Mouse (Mus musculus) kidney, postnatal 0 days (tissue): ENCODE measurements around the gene Crybb1. TPM values are rescaled to one million over a fixed set of nuclear protein-coding genes. Genes with fewer than 3 reads are reported as not detected.
A peak's percentile ranks its signal among the peaks of the same experiment; 100 is the strongest.

Experiments used
- ATAC-seq: fragments of 200-750 bp; cut with Nextera tagmentation; replicated peaks from 2 replicates; pipeline ENCODE4 v1.8.0; 2017; ENCODE audit warnings: low read depth, moderate number of reproducible peaks, moderate TSS enrichment, moderate library complexity; ENCODE audit not compliant: low FRiP score
- DNase-seq: peaks from one replicate; pipeline ENCODE4 v3.0.0-alpha.2; 2016; ENCODE audit warnings: low spot score
- H3K27ac ChIP-seq: fragments of 300-500 bp; sonication (generic); 2 replicates; pipeline ENCODE4 v1.5.1; 2014; ENCODE audit warnings: mild to moderate bottlenecking
- H3K27me3 ChIP-seq: fragments of 300-500 bp; sonication (generic); 2 replicates; pipeline ENCODE4 v1.6.1; 2014; ENCODE audit warnings: low read length, mixed read lengths; ENCODE audit not compliant: insufficient read depth
- H3K36me3 ChIP-seq: fragments of 300-500 bp; sonication (generic); 2 replicates; pipeline ENCODE4 v1.6.1; 2014; ENCODE audit warnings: low read length, mixed read lengths; ENCODE audit not compliant: insufficient read depth
- H3K4me1 ChIP-seq: fragments of 300-500 bp; sonication (generic); replicated peaks from 2 replicates; pipeline ENCODE4 v1.6.1; 2014; ENCODE audit warnings: antibody characterized with exemption, low read length, mixed read lengths; ENCODE audit not compliant: insufficient read depth
- H3K4me2 ChIP-seq: fragments of 300-500 bp; sonication (generic); 2 replicates; pipeline ENCODE4 v1.6.1; 2014; ENCODE audit warnings: mild to moderate bottlenecking, low read length, moderate library complexity, mixed read lengths
- H3K4me3 ChIP-seq: fragments of 300-500 bp; sonication (generic); replicated peaks from 2 replicates; pipeline ENCODE4 v1.5.1; 2014; ENCODE audit warnings: low read depth, low read length
- H3K9ac ChIP-seq: fragments of 300-500 bp; sonication (generic); 2 replicates; pipeline ENCODE4 v1.6.1; 2014; ENCODE audit warnings: low read depth, low read length
- H3K9me3 ChIP-seq: fragments of 300-500 bp; sonication (generic); replicated peaks from 2 replicates; pipeline ENCODE4 v1.6.1; 2016; ENCODE audit warnings: low read length, inconsistent platforms, mixed read lengths
- CTCF ChIP-seq: IDR thresholded peaks from 2 replicates; pipeline ENCODE4 v1.5.1; 2016; ENCODE audit warnings: antibody characterized with exemption, low read depth, mild to moderate bottlenecking, moderate library complexity
- WGBS: fragments of 180-500 bp; shearing (Covaris S2); extraction: QIAGEN DNeasy Blood & Tissue Kit; methylation state at CpG from one replicate; pipeline ENCODE4 v1.1.7; 2014; 5-methylcytosine and 5-hydroxymethylcytosine counted together
- polyA plus RNA-seq: library from polyadenylated mRNA; unstranded; fragments of >200 nt; fragmentation: Nextera tagmentation; extraction: Ambion mirVana; gene quantifications from 2 replicates; pipeline ENCODE4 v1.2.1, GENCODE M21; 2015

Crybb1 gene
- polyA plus RNA-seq, 1 experiment from 2014 or later: 3.4 TPM

DNA sequence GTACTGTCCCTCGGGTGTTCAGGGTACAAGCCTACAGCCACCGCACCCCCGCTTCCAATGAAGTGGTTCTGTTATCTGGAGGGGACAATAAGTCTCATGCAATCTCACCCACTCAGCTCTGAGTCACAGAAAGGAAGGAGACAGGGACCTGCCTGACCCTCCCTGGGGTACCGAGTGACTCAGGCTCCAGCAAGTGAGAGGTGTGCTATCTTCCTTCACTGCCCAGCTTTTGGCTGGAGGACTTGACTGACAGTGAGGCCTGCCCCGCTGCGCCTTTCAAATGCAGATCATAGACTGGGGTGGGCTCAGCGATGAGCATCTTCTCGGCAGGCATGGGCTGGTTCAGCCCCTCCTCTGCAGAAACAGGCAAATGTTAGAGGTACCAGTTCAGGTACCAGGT, 39.5 kb downstream of the Crybb1 start:
- no peak overlapping the region for H3K4me2 ChIP-seq
- H3K4me3 ChIP-seq: no peak overlapping the region
- H3K4me1 ChIP-seq: peaks cover 21% of the 10 kb centered on the region
- no peak overlapping the region for H3K9ac ChIP-seq
- H3K36me3 ChIP-seq: no peaks in the 10 kb centered on the region
- H3K9me3 ChIP-seq: no peaks in the 10 kb centered on the region
- no peak for DNase-seq
- H3K27ac ChIP-seq: no peak overlapping the region
- ATAC-seq: no peak
- TF ChIP-seq CTCF: no peak
- H3K27me3 ChIP-seq: no peaks in the 10 kb centered on the region
- 55% methylated on average over 8 of the region's 8 CpGs for WGBS

DNA sequence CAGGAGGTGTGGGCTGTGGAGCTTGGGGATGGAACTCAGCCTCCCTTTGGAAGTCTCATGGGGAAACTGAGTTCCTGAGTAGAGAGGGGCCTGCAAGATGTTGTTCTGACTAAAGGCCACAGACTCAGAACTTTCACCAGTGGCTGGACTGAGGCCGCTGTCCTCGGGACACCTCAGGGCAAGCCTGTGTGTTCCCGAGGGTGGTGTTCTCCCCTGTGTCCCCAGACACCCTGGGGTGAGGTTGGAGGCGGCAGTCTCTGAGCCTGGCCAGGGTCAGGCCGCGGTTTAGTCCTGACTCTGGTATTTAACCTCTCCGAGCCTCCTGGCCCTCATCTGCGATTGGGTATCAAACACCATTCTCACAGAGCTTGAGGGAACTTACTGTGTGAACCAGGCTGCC, 39.9 kb downstream of the Crybb1 start:
- no peak for ATAC-seq
- Histone ChIP-seq H3K4me1 (peaks cover 21% of the 10 kb centered on the region), H3K27ac (no peak overlapping the region), H3K36me3 (no peaks in the 10 kb centered on the region), H3K4me2 (no peak overlapping the region), H3K9me3 (no peaks in the 10 kb centered on the region), H3K9ac (no peak overlapping the region), H3K27me3 (no peaks in the 10 kb centered on the region), H3K4me3 (no peak overlapping the region)
- 72% methylated on average over 8 of the region's 8 CpGs for WGBS
- DNase-seq: no peak
- no peak for TF ChIP-seq CTCF

DNA sequence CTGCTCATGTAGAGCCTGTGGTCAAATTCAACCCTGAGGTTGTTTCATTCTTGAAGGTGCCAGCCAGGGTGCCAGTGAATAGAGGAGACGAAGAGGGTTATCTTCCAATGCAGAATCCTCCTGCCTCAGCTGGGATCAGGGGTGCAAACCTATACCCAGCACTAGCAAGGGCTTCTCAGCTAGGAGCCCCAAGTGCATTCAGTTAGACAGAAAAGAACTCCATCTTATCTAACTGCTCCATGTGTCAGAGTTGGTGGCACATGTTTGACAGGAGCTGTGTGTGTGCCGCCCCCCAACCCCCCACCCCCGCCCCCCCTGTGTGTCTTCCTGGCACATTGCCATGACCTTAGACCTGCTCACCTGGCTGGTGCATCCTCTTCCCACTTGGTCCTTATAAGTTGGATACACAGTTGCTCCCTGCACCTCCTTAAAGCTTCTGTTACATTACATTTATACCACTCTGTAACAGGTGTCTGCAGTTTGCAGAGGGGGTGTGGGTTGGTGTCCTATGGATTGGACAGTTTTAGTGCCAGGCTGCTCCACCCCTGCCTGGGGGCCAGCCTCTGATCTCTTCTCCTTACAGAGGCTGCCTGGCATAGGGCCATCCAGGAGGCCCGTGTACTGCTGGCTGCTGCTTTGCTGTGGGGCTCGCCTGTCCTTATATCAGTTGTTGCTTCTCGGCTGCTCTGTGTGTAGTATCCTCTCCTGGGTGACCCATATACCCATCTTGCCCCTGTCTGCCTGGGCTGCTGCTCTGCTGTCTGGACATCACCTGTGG, 41.0 kb downstream of the Crybb1 start:
- Histone ChIP-seq H3K4me3 (no peak overlapping the region), H3K27me3 (no peaks in the 10 kb centered on the region), H3K4me2 (no peak overlapping the region), H3K4me1 (peaks cover 18% of the 10 kb centered on the region), H3K9me3 (no peaks in the 10 kb centered on the region), H3K9ac (no peak overlapping the region), H3K27ac (peak overlapping the region; percentile 13; the same call in 1 of the 2 replicates), H3K36me3 (no peaks in the 10 kb centered on the region)
- no peak for TF ChIP-seq CTCF
- ATAC-seq: no peak
- no peak for DNase-seq
- 57% methylated on average over 6 of the region's 6 CpGs for WGBS

DNA sequence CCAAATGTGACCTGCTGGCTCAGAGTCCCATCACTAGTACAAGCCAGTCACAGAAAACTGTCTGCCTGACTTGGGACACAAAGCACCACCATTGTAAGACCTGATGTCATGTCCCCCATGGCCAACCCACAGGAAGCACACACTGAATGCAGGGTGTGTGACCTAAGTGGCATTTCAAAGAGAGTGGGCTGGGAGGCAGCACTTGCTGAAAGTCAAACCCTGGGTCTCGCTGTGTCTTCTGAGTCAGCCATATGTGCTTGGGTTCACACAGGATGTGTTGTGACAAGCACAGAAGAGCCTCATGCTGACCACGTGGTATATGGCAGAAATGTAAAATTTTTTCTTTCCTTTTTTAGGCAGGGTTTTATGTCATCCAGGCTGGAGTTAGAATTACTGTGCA, 41.6 kb downstream of the Crybb1 start:
- Histone ChIP-seq H3K4me2 (no peak overlapping the region), H3K9ac (no peak overlapping the region), H3K27ac (peak overlapping the region; percentile 13; the same call in 1 of the 2 replicates), H3K4me3 (no peak overlapping the region), H3K9me3 (no peaks in the 10 kb centered on the region), H3K27me3 (no peaks in the 10 kb centered on the region), H3K36me3 (no peaks in the 10 kb centered on the region), H3K4me1 (peaks cover 13% of the 10 kb centered on the region)
- WGBS: 62% methylated on average over 2 of the region's 2 CpGs
- DNase-seq: no peak
- ATAC-seq: no peak
- TF ChIP-seq CTCF: no peak

DNA sequence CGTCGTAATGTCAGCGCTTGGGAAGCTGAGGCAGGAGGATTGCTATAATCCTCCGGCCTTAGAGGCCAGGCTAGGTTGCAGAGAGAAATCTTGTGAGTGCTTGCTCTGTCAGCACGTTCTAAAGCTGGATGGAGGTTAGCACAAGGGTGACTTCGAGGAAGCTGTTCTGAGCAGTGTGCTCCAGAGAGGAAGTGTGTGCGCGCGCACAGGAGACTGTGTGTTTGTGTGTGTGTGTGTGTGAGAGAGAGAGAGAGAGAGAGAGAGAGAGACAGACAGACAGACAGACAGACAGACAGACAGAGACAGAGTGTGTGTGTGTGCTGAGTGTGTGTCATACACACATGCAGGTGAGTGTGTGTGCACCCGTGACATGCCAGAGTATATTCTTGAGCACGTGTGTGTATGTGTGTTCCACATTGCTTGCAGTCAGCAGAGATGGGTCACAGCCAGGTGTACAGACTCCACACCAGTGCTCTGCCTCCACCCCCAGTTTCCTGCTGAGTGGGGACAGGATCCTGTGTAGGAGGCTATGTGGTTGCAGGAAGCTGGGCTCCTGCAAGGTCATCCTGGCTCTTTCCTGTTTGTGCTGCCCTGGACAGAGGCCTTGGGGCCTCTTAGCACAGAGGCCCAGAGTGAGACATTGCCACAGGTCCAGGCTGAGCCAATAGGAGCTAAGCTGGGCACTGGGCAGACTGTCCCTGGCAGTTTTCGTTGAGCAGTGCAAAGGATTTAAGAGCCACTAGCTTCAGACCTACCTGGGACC, 42.8 kb downstream of the Crybb1 start:
- Histone ChIP-seq H3K9me3 (no peaks in the 10 kb centered on the region), H3K4me3 (no peak overlapping the region), H3K27me3 (no peaks in the 10 kb centered on the region), H3K9ac (no peak overlapping the region), H3K4me1 (peaks cover 11% of the 10 kb centered on the region; the same call in 1 of the 2 replicates), H3K36me3 (no peaks in the 10 kb centered on the region), H3K4me2 (no peak overlapping the region), H3K27ac (peak overlapping the region; percentile 28; the same call in 1 of the 2 replicates)
- ATAC-seq (peak; percentile 62; the same call in 1 of the 2 replicates), DNase-seq (peak; percentile 54)
- no peak for TF ChIP-seq CTCF
- 69% methylated on average over 12 of the region's 12 CpGs for WGBS

DNA sequence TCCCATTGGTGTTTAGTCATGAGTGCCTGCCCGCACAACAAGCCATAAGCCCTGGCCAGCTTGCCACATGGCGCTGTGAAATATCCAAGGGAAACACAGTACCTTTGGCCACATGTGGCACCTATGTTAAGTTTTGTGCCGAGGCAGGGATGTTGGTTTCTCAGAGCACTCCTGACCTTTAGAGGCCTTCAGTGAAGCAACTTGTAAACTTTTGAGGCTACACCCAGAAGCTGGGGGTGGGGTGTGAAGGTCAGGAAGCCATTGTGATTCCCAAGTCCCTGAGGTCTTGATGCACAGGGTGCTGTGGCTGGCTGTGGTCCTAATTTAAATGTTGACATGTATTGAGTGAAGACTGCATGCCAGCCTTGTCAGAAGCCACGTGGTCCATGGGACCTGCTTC, 43.8 kb downstream of the Crybb1 start:
- 89% methylated on average over 4 of the region's 4 CpGs for WGBS
- peaks cover 10% of the 10 kb centered on the region; the same call in 1 of the 2 replicates for H3K4me1 ChIP-seq
- no peak overlapping the region for H3K9ac ChIP-seq
- H3K27me3 ChIP-seq: no peaks in the 10 kb centered on the region
- H3K27ac ChIP-seq: no peak overlapping the region
- no peaks in the 10 kb centered on the region for H3K9me3 ChIP-seq
- DNase-seq (no peak), ATAC-seq (no peak)
- TF ChIP-seq CTCF: no peak
- H3K4me2 ChIP-seq: no peak overlapping the region
- no peaks in the 10 kb centered on the region for H3K36me3 ChIP-seq
- H3K4me3 ChIP-seq: no peak overlapping the region
